Comparison of ENCODE assay signal across 15 mouse cellular contexts in the genomic region with DNA sequence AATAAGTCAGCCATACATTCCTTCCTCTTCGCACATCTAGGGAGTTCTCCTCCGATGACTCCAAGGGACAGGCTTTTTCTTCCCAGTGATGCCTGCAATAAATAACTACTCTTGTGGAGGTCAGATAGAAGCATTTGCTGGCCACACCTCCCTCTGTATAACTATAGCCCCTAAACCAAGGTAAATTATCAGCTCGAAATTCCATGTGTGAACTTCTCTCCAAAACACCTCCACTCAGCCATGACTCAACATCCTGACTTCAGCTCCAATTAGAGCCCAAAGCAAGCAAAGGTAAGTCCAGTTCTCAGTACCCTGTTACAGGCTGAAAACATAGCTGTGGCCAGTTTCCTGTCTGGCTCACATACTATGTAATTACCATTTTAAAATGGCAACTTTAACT.
"Had no signal": no experiment of that assay in that cellular context is flagged by ENCODE, and none has a peak within 500 bp of the region (broad histone marks: within the 10 kb centered on the region; RNA-seq: fewer than 3 reads in every experiment).

No protein-coding gene starts in this region.

- H3K4me2 ChIP-seq: neural tube, embryonic 15.5 days; stomach, embryonic 15.5 days had no signal

- H3K27me3 ChIP-seq: neural tube, embryonic 15.5 days; stomach, embryonic 15.5 days had no signal

- H3K27ac ChIP-seq: neural tube, embryonic 15.5 days; stomach, embryonic 15.5 days; stomach, postnatal 0 days had no signal

- H3K9me3 ChIP-seq: neural tube, embryonic 15.5 days; stomach, embryonic 15.5 days had no signal

- H3K4me3 ChIP-seq: neural tube, embryonic 15.5 days; stomach, embryonic 15.5 days had no signal

- H3K36me3 ChIP-seq: neural tube, embryonic 15.5 days; stomach, embryonic 15.5 days had no signal

- H3K9ac ChIP-seq: neural tube, embryonic 15.5 days; stomach, embryonic 15.5 days had no signal

- DNase-seq: retina, postnatal 1 day; right cerebral cortex, adult 18-20 months; right cerebral cortex, postnatal 14 days; right cerebral cortex, postnatal 25 days; right cerebral cortex, postnatal 4 days; spleen, adult 18-20 months; thymus, adult 18-20 months; thymus, adult 2 months; thymus, postnatal 14 days; thymus, postnatal 25 days; thymus, postnatal 36 days; thymus, postnatal 4 days had no signal
